Mouse (Mus musculus): ENCODE data around the gene Mtmr2. TPM values are rescaled to one million over a fixed set of nuclear protein-coding genes. Genes with fewer than 3 reads are reported as not detected.
A peak's percentile ranks its signal among the peaks of the same experiment; 100 is the strongest.
"Not testable (repeated sequence)": the region's sequence is repeated elsewhere in the genome, so short reads cannot be mapped to it uniquely, and the experiment has no call there.

Gene Mtmr2
- polyA plus RNA-seq, 1 experiment: 2.9 TPM

GRCm38 (mm10) chr9:13748798-13749674, 826 bp downstream of the Mtmr2 start:
- Histone ChIP-seq H3K36me3 (replicated peaks; ENCODE audit: low read length) (peaks cover 9% of the 10 kb centered on the region), H3K9me3 (peaks cover 2% of the 10 kb centered on the region; the same call in 1 of the 2 replicates)
- TF ChIP-seq GATA1 (IDR thresholded peaks at IDR 0.05; ENCODE audit: borderline replicate concordance, low read length): no peak
- peak; percentile 85; the same call in 1 of the 2 replicates for TF ChIP-seq FLI1 (IDR thresholded peaks at IDR 0.05; ENCODE audit: low read length)

GRCm38 (mm10) chr9:13749675-13749998, 1.4 kb downstream of the Mtmr2 start:
- no peak for TF ChIP-seq FLI1 (IDR thresholded peaks at IDR 0.05; ENCODE audit: low read length)
- no peak for TF ChIP-seq GATA1 (IDR thresholded peaks at IDR 0.05; ENCODE audit: borderline replicate concordance, low read length)
- Histone ChIP-seq H3K4me3 (replicated peaks) (peak overlapping the region; percentile 98), H3K4me1 (peaks cover 20% of the 10 kb centered on the region), H3K27me3 (replicated peaks) (no peaks in the 10 kb centered on the region), H3K36me3 (replicated peaks; ENCODE audit: low read length) (peaks cover 9% of the 10 kb centered on the region), H3K9me3 (peaks cover 3% of the 10 kb centered on the region; the same call in 1 of the 2 replicates)

More at GRCm38 (mm10) chr9:13748798-13749674, 826 bp downstream of the Mtmr2 start:
- Histone ChIP-seq H3K4me3 (replicated peaks) (peak overlapping the region; percentile 98), H3K27me3 (replicated peaks) (no peaks in the 10 kb centered on the region), H3K4me1 (peaks cover 20% of the 10 kb centered on the region)

- no peak overlapping the region for H3K4me3 ChIP-seq (replicated peaks)
Observed at GRCm38 (mm10) chr9:13752543-13752942, 4.3 kb downstream of the Mtmr2 start.

GRCm38 (mm10) chr9:13760430-13760829, 12.2 kb downstream of the Mtmr2 start:
- TF ChIP-seq FLI1 (IDR thresholded peaks at IDR 0.05; ENCODE audit: low read length) (no peak), GATA1 (IDR thresholded peaks at IDR 0.05; ENCODE audit: borderline replicate concordance, low read length) (no peak)
- Histone ChIP-seq H3K9me3 (peaks cover 12% of the 10 kb centered on the region; the same call in 1 of the 2 replicates), H3K27me3 (replicated peaks) (no peaks in the 10 kb centered on the region), H3K4me3 (replicated peaks) (no peak overlapping the region), H3K36me3 (replicated peaks; ENCODE audit: low read length) (peaks cover 43% of the 10 kb centered on the region), H3K4me1 (peaks cover 11% of the 10 kb centered on the region; the same call in 1 of the 2 replicates)

More at GRCm38 (mm10) chr9:13752543-13752942, 4.3 kb downstream of the Mtmr2 start:
- Histone ChIP-seq H3K4me1 (peaks cover 20% of the 10 kb centered on the region), H3K36me3 (replicated peaks; ENCODE audit: low read length) (peaks cover 6% of the 10 kb centered on the region), H3K27me3 (replicated peaks) (no peaks in the 10 kb centered on the region), H3K9me3 (peaks cover 3% of the 10 kb centered on the region; the same call in 1 of the 2 replicates)
- TF ChIP-seq FLI1 (IDR thresholded peaks at IDR 0.05; ENCODE audit: low read length): no peak
- no peak for TF ChIP-seq GATA1 (IDR thresholded peaks at IDR 0.05; ENCODE audit: borderline replicate concordance, low read length)

GRCm38 (mm10) chr9:13765624-13766023, 17.4 kb downstream of the Mtmr2 start:
- no peak for TF ChIP-seq GATA1 (IDR thresholded peaks at IDR 0.05; ENCODE audit: borderline replicate concordance, low read length)
- no peak for TF ChIP-seq FLI1 (IDR thresholded peaks at IDR 0.05; ENCODE audit: low read length)
- no peak overlapping the region for H3K4me3 ChIP-seq (replicated peaks)
- peaks cover 27% of the 10 kb centered on the region for H3K36me3 ChIP-seq (replicated peaks; ENCODE audit: low read length)
- peaks cover 29% of the 10 kb centered on the region for H3K4me1 ChIP-seq
- no peaks in the 10 kb centered on the region for H3K9me3 ChIP-seq
- no peaks in the 10 kb centered on the region for H3K27me3 ChIP-seq (replicated peaks)

GRCm38 (mm10) chr9:13766570-13766969, 18.4 kb downstream of the Mtmr2 start:
- Histone ChIP-seq H3K9me3 (no peaks in the 10 kb centered on the region), H3K4me1 (peaks cover 22% of the 10 kb centered on the region), H3K4me3 (replicated peaks) (peak overlapping the region; percentile 62), H3K27me3 (replicated peaks) (no peaks in the 10 kb centered on the region), H3K36me3 (replicated peaks; ENCODE audit: low read length) (peaks cover 22% of the 10 kb centered on the region)
- TF ChIP-seq GATA1 (IDR thresholded peaks at IDR 0.05; ENCODE audit: borderline replicate concordance, low read length): no peak
- TF ChIP-seq FLI1 (IDR thresholded peaks at IDR 0.05; ENCODE audit: low read length): no peak

GRCm38 (mm10) chr9:13774732-13775131, 26.5 kb downstream of the Mtmr2 start:
- Histone ChIP-seq H3K4me3 (replicated peaks) (peak overlapping the region; percentile 28), H3K27me3 (replicated peaks) (no peaks in the 10 kb centered on the region), H3K9me3 (no peaks in the 10 kb centered on the region), H3K4me1 (peaks cover 44% of the 10 kb centered on the region), H3K36me3 (replicated peaks; ENCODE audit: low read length) (peaks cover 11% of the 10 kb centered on the region)
- TF ChIP-seq FLI1 (IDR thresholded peaks at IDR 0.05; ENCODE audit: low read length) (no peak), GATA1 (IDR thresholded peaks at IDR 0.05; ENCODE audit: borderline replicate concordance, low read length) (no peak)

- Histone ChIP-seq H3K36me3 (replicated peaks; ENCODE audit: low read length) (peaks cover 55% of the 10 kb centered on the region), H3K27me3 (replicated peaks) (no peaks in the 10 kb centered on the region), H3K4me3 (replicated peaks) (no peak overlapping the region), H3K4me1 (peaks cover 6% of the 10 kb centered on the region), H3K9me3 (no peaks in the 10 kb centered on the region)
- TF ChIP-seq FLI1 (IDR thresholded peaks at IDR 0.05; ENCODE audit: low read length) (no peak), GATA1 (IDR thresholded peaks at IDR 0.05; ENCODE audit: borderline replicate concordance, low read length) (no peak)
Observed at GRCm38 (mm10) chr9:13781985-13782384, 33.8 kb downstream of the Mtmr2 start.

GRCm38 (mm10) chr9:13790864-13791263, 42.7 kb downstream of the Mtmr2 start:
- H3K27me3 ChIP-seq (replicated peaks); H3K9me3 ChIP-seq; H3K4me3 ChIP-seq (replicated peaks); H3K4me1 ChIP-seq: not testable (repeated sequence)
- peaks cover 89% of the 10 kb centered on the region for H3K36me3 ChIP-seq (replicated peaks; ENCODE audit: low read length)

GRCm38 (mm10) chr9:13794302-13794701, 46.1 kb downstream of the Mtmr2 start:
- Histone ChIP-seq H3K4me3 (replicated peaks) (no peak overlapping the region), H3K36me3 (replicated peaks; ENCODE audit: low read length) (peaks cover 86% of the 10 kb centered on the region), H3K4me1 (no peaks in the 10 kb centered on the region; the same call in 1 of the 2 replicates), H3K27me3 (replicated peaks) (no peaks in the 10 kb centered on the region), H3K9me3 (no peaks in the 10 kb centered on the region)
- no peak for TF ChIP-seq FLI1 (IDR thresholded peaks at IDR 0.05; ENCODE audit: low read length)
- TF ChIP-seq GATA1 (IDR thresholded peaks at IDR 0.05; ENCODE audit: borderline replicate concordance, low read length): no peak
